Mouse (Mus musculus) kidney, embryonic 16.5 days (tissue): ENCODE measurements around the gene Pole3. TPM values are rescaled to one million over a fixed set of nuclear protein-coding genes. Genes with fewer than 3 reads are reported as not detected.

Experiments
- ATAC-seq: fragments of 200-750 bp; cut with Nextera tagmentation; 2 replicates; pipeline ENCODE4 v1.8.0; 2017; ENCODE audit warnings: moderate TSS enrichment; ENCODE audit not compliant: low FRiP score, low TSS enrichment
- H3K27ac ChIP-seq: fragments of 300-500 bp; sonication (generic); 2 replicates; pipeline ENCODE4 v1.5.1; 2014; ENCODE audit warnings: low read length
- H3K27me3 ChIP-seq: fragments of 300-500 bp; sonication (generic); 2 replicates; pipeline ENCODE4 v1.6.1; 2014; ENCODE audit warnings: low read length, control low read depth, mixed read lengths; ENCODE audit not compliant: insufficient read depth
- H3K36me3 ChIP-seq: fragments of 300-500 bp; sonication (generic); 2 replicates; pipeline ENCODE4 v1.6.1; 2014; ENCODE audit warnings: low read length, control low read depth, mixed read lengths; ENCODE audit not compliant: insufficient read depth
- H3K4me1 ChIP-seq: fragments of 300-500 bp; sonication (generic); 2 replicates; pipeline ENCODE4 v1.6.1; 2014; ENCODE audit warnings: low read length, control low read depth, mixed read lengths; ENCODE audit not compliant: insufficient read depth
- H3K4me2 ChIP-seq: fragments of 300-500 bp; sonication (generic); replicated peaks from 2 replicates; pipeline ENCODE4 v1.6.1; 2014; ENCODE audit warnings: low read depth, low read length
- H3K4me3 ChIP-seq: fragments of 300-500 bp; sonication (generic); 2 replicates; pipeline ENCODE4 v1.5.1; 2014; ENCODE audit warnings: mild to moderate bottlenecking, low read length
- H3K9ac ChIP-seq: fragments of 300-500 bp; sonication (generic); replicated peaks from 2 replicates; pipeline ENCODE4 v1.6.1; 2014; ENCODE audit warnings: low read length
- H3K9me3 ChIP-seq: fragments of 300-500 bp; sonication (generic); 2 replicates; pipeline ENCODE4 v1.6.1; 2016; ENCODE audit warnings: low read length, control low read depth
- WGBS: fragments of 180-500 bp; shearing (Covaris S2); extraction: QIAGEN DNeasy Blood & Tissue Kit; methylation state at CpG from one replicate; pipeline ENCODE4 v1.1.7; 2014; 5-methylcytosine and 5-hydroxymethylcytosine counted together
- polyA plus RNA-seq: library from polyadenylated mRNA; unstranded; fragments of >200 nt; fragmentation: Nextera tagmentation; extraction: Ambion mirVana; gene quantifications from 2 replicates; pipeline ENCODE4 v1.2.1, GENCODE M21; 2015

Gene Pole3
- polyA plus RNA-seq, 1 experiment from 2014 or later, result 102 TPM

DNA sequence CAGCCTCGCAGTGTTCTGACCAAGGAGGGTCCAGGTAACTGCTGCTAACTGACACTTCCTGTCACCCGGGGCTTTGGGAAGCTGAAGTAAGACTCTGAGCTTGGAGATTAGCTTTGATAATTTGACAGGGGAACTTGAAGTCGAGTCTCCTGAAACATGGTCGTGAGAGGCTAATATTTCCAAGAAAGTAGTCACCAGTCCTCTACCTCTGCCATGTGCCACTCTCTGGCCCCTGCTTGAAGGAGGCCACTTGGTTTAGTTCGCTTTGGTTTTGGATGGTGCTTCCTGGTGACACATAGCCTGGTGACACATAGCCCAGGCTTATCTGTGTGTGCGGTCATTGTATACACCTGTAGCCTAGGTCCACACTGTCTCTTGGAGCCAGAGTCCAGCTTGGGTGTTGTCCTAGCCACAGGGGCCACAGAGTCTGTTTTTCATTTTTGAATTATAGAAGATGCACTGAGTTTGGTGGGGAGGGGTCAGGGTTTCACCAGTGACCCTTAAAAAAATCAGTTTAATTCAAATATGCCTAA lies 35.0 kb upstream of the Pole3 start, which contains the start of gene Rgs3:
Gene Rgs3 (plus strand): TSS at position 51 of the 533 bp plus-strand sequence.
- no peak within 1 kb of the TSS for H3K9ac ChIP-seq
- H3K36me3 ChIP-seq, result no peaks in the 10 kb centered on the region
- no peak within 1 kb of the TSS for H3K27ac ChIP-seq
- H3K4me2 ChIP-seq, result no peak within 1 kb of the TSS
- H3K27me3 ChIP-seq, result no peaks in the 10 kb centered on the region
- whole genome bisulfite sequencing, result 58% methylated on average over 6 of the region's 6 CpGs
- no peak for ATAC-seq
- H3K4me1 ChIP-seq, result no peaks in the 10 kb centered on the region; the same call in 1 of the 2 replicates
- no peak within 1 kb of the TSS for H3K4me3 ChIP-seq
- no peaks in the 10 kb centered on the region for H3K9me3 ChIP-seq

GRCm38 (mm10) chr4:62557436-62557835 lies 32.6 kb upstream of the Pole3 start:
- H3K27ac ChIP-seq, result no peak overlapping the region
- no peaks in the 10 kb centered on the region for H3K9me3 ChIP-seq
- no peaks in the 10 kb centered on the region for H3K4me1 ChIP-seq
- no peaks in the 10 kb centered on the region for H3K36me3 ChIP-seq
- H3K4me2 ChIP-seq, result no peak overlapping the region
- no peak overlapping the region for H3K9ac ChIP-seq
- WGBS, result 50% methylated on average over 3 of the region's 3 CpGs
- no peak overlapping the region for H3K4me3 ChIP-seq
- H3K27me3 ChIP-seq, result no peaks in the 10 kb centered on the region
- no peak for ATAC-seq

DNA sequence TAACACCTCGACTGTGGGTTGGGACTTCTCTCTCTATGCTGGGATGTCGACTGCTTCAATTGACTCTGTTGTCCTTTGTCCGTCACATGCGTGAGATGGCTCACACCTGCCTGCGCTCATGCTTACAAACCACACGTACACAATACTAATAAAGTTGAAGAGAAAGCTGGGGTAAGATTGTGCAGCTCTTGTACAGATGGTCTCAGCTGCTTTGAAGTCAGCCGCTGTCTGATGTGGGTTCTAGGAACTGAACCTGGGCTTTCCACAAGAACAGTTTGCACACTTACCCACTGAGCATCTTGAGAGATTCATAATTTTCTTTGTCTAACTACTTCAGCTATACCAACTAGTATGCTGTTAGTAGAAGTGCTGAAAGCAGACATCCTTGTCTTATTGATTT lies 27.1 kb upstream of the Pole3 start:
- Histone ChIP-seq H3K4me1 (no peaks in the 10 kb centered on the region), H3K9me3 (no peaks in the 10 kb centered on the region), H3K4me2 (no peak overlapping the region), H3K9ac (no peak overlapping the region), H3K27ac (no peak overlapping the region), H3K4me3 (no peak overlapping the region), H3K27me3 (no peaks in the 10 kb centered on the region), H3K36me3 (no peaks in the 10 kb centered on the region)
- ATAC-seq, result no peak
- WGBS, result 70% methylated on average over 7 of the region's 7 CpGs

DNA sequence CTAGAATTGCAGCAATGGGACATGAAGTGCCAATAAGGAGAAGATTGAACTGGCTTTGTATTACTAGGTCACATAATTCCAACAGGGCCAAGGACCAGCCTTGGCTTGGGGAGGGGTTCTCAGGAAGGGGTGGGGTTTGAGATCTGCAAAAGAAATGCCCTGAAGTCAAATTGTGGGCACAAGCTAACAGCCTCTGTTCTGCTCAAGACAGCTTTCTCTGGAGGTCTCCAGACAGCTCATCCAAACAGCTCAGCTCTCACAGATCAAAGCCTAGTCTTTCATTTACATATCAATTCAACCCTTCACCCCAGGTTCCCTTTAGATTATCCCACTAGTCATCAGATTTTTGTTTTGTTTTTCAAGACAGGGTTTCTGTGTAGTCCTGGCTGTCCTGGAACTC lies 19.9 kb upstream of the Pole3 start:
- H3K36me3 ChIP-seq, result no peaks in the 10 kb centered on the region
- H3K27me3 ChIP-seq, result no peaks in the 10 kb centered on the region
- H3K4me3 ChIP-seq, result no peak overlapping the region
- ATAC-seq, result no peak
- no peak overlapping the region for H3K4me2 ChIP-seq
- H3K4me1 ChIP-seq, result no peaks in the 10 kb centered on the region
- H3K27ac ChIP-seq, result no peak overlapping the region
- no peaks in the 10 kb centered on the region for H3K9me3 ChIP-seq
- no peak overlapping the region for H3K9ac ChIP-seq

- no peaks in the 10 kb centered on the region for H3K4me1 ChIP-seq
- H3K36me3 ChIP-seq, result no peaks in the 10 kb centered on the region
- H3K27ac ChIP-seq, result no peak overlapping the region
- H3K4me3 ChIP-seq, result no peak overlapping the region
- no peaks in the 10 kb centered on the region for H3K27me3 ChIP-seq
- H3K4me2 ChIP-seq, result no peak overlapping the region
- H3K9ac ChIP-seq, result no peak overlapping the region
- 86% methylated on average over 6 of the region's 6 CpGs for WGBS
- no peaks in the 10 kb centered on the region for H3K9me3 ChIP-seq
- ATAC-seq, result no peak
Measured at GRCm38 (mm10) chr4:62543782-62544181, 18.9 kb upstream of the Pole3 start.

DNA sequence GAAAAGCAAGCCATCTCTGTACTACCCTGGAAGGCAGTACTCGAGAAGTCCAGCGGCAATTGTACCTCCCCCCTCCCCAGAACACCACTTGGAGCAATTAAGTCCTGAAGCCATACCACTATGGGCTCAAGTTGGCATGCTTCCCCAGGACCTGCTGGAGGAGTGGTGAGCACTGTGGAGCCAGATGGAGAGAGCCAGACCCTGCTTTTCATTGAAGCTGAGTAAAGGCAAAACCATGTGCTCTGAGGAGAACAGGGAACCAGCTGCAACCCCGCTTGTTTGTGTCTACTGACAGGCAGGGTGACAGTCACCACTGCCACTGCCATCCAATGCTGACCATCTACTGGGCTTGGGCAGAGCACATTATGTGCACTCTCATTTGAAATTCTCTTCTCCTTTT lies 16.9 kb upstream of the Pole3 start:
- no peak for ATAC-seq
- Histone ChIP-seq H3K9ac (no peak overlapping the region), H3K27ac (no peak overlapping the region), H3K4me2 (no peak overlapping the region), H3K27me3 (no peaks in the 10 kb centered on the region), H3K36me3 (no peaks in the 10 kb centered on the region), H3K9me3 (no peaks in the 10 kb centered on the region), H3K4me3 (no peak overlapping the region), H3K4me1 (no peaks in the 10 kb centered on the region)
- 82% methylated on average over 3 of the region's 3 CpGs for WGBS

- no peak overlapping the region for H3K9ac ChIP-seq
- no peaks in the 10 kb centered on the region for H3K4me1 ChIP-seq
- H3K4me2 ChIP-seq, result no peak overlapping the region
- H3K27ac ChIP-seq, result no peak overlapping the region
- 90% methylated on average over 6 of the region's 6 CpGs for WGBS
- no peak for ATAC-seq
- no peak overlapping the region for H3K4me3 ChIP-seq
- H3K36me3 ChIP-seq, result no peaks in the 10 kb centered on the region
- H3K9me3 ChIP-seq, result no peaks in the 10 kb centered on the region
- no peaks in the 10 kb centered on the region for H3K27me3 ChIP-seq
Measured at GRCm38 (mm10) chr4:62533729-62534128, 8.9 kb upstream of the Pole3 start.

DNA sequence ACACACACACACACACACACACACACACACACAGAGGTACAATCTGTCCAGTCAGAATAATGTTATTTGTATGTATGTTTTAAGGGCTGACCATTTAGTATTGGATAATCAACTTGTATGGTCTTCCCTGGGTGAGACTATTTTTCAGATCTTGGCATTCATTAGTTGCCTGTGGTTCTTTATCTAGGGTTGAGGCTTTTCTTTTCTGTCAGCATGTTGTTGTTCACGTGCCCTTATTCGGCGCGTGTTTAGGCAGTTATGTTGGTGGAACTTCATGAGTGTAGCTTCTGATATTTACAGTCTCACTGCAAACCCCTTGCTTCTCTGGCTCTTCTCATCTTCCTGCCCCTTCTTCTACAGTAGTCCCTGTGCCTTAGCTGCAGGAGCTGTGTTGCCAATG lies 2.8 kb upstream of the Pole3 start:
- Histone ChIP-seq H3K27me3 (no peaks in the 10 kb centered on the region), H3K9ac (no peak overlapping the region), H3K9me3 (no peaks in the 10 kb centered on the region), H3K4me1 (peaks cover 6% of the 10 kb centered on the region), H3K4me2 (no peak overlapping the region), H3K36me3 (peaks cover 5% of the 10 kb centered on the region; the same call in 1 of the 2 replicates), H3K27ac (no peak overlapping the region), H3K4me3 (no peak overlapping the region)
- 82% methylated on average over 4 of the region's 4 CpGs for WGBS
- ATAC-seq, result no peak

DNA sequence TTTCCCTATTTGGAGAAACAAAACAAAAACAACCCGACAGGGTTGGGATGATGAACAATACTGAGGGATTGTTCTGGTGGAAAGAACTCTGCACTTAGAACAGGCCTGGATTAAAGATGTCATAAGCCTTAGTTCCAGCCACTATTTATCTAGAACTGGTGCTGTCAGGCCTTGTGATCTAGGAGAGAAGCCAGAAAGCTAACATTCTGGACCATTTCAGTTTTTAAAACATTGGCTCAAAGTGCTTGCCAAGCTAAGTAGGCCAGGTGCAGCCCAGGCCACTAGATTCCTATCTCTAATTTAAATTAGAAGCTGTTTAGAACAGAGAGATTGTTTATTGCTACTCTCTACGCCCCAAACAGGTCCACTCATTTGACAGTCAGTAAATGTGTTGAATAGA lies 1.4 kb upstream of the Pole3 start:
- H3K27me3 ChIP-seq, result no peaks in the 10 kb centered on the region
- WGBS, result 58% methylated on average over 2 of the region's 2 CpGs
- no peak for ATAC-seq
- H3K27ac ChIP-seq, result no peak overlapping the region
- no peaks in the 10 kb centered on the region for H3K9me3 ChIP-seq
- H3K36me3 ChIP-seq, result peaks cover 5% of the 10 kb centered on the region; the same call in 1 of the 2 replicates
- H3K4me1 ChIP-seq, result peaks cover 6% of the 10 kb centered on the region
- H3K4me3 ChIP-seq, result no peak overlapping the region
- H3K4me2 ChIP-seq, result no peak overlapping the region
- H3K9ac ChIP-seq, result no peak overlapping the region

DNA sequence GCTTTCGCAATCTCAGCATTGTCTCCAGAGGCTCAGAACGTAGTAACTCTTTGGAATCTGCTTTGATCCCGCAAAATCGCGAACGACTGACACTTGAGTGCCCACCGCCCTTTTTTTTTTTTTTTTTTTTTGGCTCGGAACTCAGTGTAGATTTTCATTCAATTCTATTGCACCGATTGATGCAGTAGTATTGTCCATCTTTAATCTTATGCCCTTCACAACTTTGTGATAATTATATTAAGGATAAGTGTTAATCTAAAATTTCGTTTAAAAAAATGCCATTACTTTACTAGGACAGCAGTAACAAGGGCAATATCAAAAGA lies 582 bp upstream of the Pole3 start:
- Histone ChIP-seq H3K9ac (no peak overlapping the region; the same call in 1 of the 2 replicates), H3K4me1 (peaks cover 8% of the 10 kb centered on the region)

More for the DNA sequence above, 582 bp upstream of the Pole3 start:
- no peak for ATAC-seq
- H3K4me2 ChIP-seq, result peak overlapping the region; percentile 88
- no peaks in the 10 kb centered on the region for H3K27me3 ChIP-seq
- H3K36me3 ChIP-seq, result peaks cover 5% of the 10 kb centered on the region; the same call in 1 of the 2 replicates
- 2% methylated on average over 10 of the region's 10 CpGs for WGBS
- peak overlapping the region; percentile 67 for H3K4me3 ChIP-seq
- H3K9me3 ChIP-seq, result no peaks in the 10 kb centered on the region
- no peak overlapping the region for H3K27ac ChIP-seq
